Mouse (Mus musculus) megakaryocyte, embryonic 14.5 days (primary cell): Measurements from ENCODE around the gene Sfn. TPM values are rescaled to one million over a fixed set of nuclear protein-coding genes. Genes with fewer than 3 reads are reported as not detected.

ENCODE experiments used
- H3K27me3 ChIP-seq: replicated peaks from 2 replicates; pipeline ENCODE3; 2012; ENCODE audit warnings: inconsistent platforms
- H3K36me3 ChIP-seq: replicated peaks from 2 replicates; pipeline ENCODE3; 2012; ENCODE audit warnings: low read length, inconsistent platforms, mixed read lengths
- H3K4me1 ChIP-seq: 2 replicates; pipeline ENCODE4 v1.6.1; 2012; ENCODE audit warnings: inconsistent platforms
- H3K4me3 ChIP-seq: replicated peaks from 2 replicates; pipeline ENCODE3; 2012; ENCODE audit warnings: moderate library complexity, mild to moderate bottlenecking, inconsistent platforms
- H3K9me3 ChIP-seq: 2 replicates; pipeline ENCODE4 v1.6.1; 2012; ENCODE audit warnings: inconsistent platforms
- FLI1 ChIP-seq: IDR thresholded peaks from 2 replicates; pipeline ENCODE4 v1.6.1; 2012; ENCODE audit warnings: low read length, inconsistent platforms, mixed read lengths
- GATA1 ChIP-seq: IDR thresholded peaks from 3 replicates; pipeline ENCODE4 v1.6.1; 2012; ENCODE audit warnings: mixed read lengths, low read length, inconsistent platforms, borderline replicate concordance
- polyA plus RNA-seq: library from polyadenylated mRNA; stranded (reverse); fragments of >175 nt; gene quantifications from 2 replicates; pipeline ENCODE4 v1.2.3, GENCODE M21; 2012; ENCODE audit warnings: low replicate concordance; ENCODE audit not compliant: insufficient read depth

Gene Sfn
- polyA plus RNA-seq, 1 experiment, result 9.2 TPM

GRCm38 (mm10) chr4:133622161-133622695, 20.3 kb upstream of the Sfn start:
- H3K4me1 ChIP-seq, result peaks cover 80% of the 10 kb centered on the region
- peak overlapping the region; percentile 42 for H3K4me3 ChIP-seq
- H3K36me3 ChIP-seq, result peaks cover 83% of the 10 kb centered on the region
- no peaks in the 10 kb centered on the region for H3K27me3 ChIP-seq
- no peak for TF ChIP-seq GATA1
- no peak for TF ChIP-seq FLI1
- H3K9me3 ChIP-seq, result no peaks in the 10 kb centered on the region

- H3K9me3 ChIP-seq, result no peaks in the 10 kb centered on the region
- no peaks in the 10 kb centered on the region for H3K27me3 ChIP-seq
- no peak overlapping the region for H3K4me3 ChIP-seq
- peaks cover 80% of the 10 kb centered on the region for H3K4me1 ChIP-seq
- peaks cover 80% of the 10 kb centered on the region for H3K36me3 ChIP-seq
- TF ChIP-seq FLI1 (no peak), GATA1 (no peak)
Observed at GRCm38 (mm10) chr4:133620668-133621067, 18.7 kb upstream of the Sfn start.

DNA sequence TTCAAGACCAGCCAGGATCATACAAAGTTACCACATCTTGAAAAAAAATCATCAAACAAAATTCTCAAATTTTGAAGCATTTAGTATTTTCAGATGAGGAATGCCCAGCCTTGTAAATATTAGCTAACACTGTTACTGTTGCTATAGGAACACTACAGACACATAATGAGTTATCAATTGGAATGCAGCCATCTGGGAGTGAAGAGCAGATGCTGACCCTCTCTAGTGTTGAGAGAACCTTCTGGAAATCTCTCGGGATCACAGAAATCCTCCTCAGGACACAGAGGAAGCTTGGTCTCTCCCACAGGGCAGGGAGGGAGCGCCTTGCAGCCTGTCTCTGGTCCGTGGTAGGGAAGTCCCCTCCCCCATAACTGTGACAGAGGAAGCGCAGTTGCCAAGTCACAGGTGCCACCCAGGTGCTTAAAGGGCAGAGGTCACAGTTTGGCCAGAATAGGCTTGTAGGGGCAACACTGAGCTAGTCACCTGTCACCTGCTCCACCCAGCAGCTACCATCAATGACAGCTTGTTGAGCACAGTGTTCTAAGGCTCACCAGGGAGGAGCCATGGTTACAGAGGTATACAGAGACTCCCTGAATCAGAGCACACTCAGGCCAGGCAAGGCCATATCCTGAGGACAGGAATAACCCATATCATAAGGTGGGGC, 17.6 kb upstream of the Sfn start:
- H3K27me3 ChIP-seq, result no peaks in the 10 kb centered on the region
- peaks cover 81% of the 10 kb centered on the region for H3K36me3 ChIP-seq
- TF ChIP-seq GATA1 (no peak), FLI1 (no peak)
- no peak overlapping the region for H3K4me3 ChIP-seq
- H3K4me1 ChIP-seq, result peaks cover 80% of the 10 kb centered on the region
- no peaks in the 10 kb centered on the region for H3K9me3 ChIP-seq

GRCm38 (mm10) chr4:133617936-133618335, 16.0 kb upstream of the Sfn start:
- H3K4me3 ChIP-seq, result no peak overlapping the region
- H3K36me3 ChIP-seq, result peaks cover 86% of the 10 kb centered on the region
- TF ChIP-seq FLI1 (no peak), GATA1 (no peak)
- peaks cover 85% of the 10 kb centered on the region for H3K4me1 ChIP-seq
- no peaks in the 10 kb centered on the region for H3K9me3 ChIP-seq
- H3K27me3 ChIP-seq, result no peaks in the 10 kb centered on the region

GRCm38 (mm10) chr4:133615416-133615815, 13.4 kb upstream of the Sfn start:
- TF ChIP-seq GATA1, result no peak
- no peak for TF ChIP-seq FLI1
- Histone ChIP-seq H3K4me1 (peaks cover 81% of the 10 kb centered on the region), H3K27me3 (no peaks in the 10 kb centered on the region), H3K9me3 (peaks cover 4% of the 10 kb centered on the region; the same call in 1 of the 2 replicates), H3K4me3 (peak overlapping the region; percentile 85), H3K36me3 (peaks cover 88% of the 10 kb centered on the region)

- Histone ChIP-seq H3K27me3 (no peaks in the 10 kb centered on the region), H3K4me1 (peaks cover 81% of the 10 kb centered on the region), H3K9me3 (peaks cover 4% of the 10 kb centered on the region; the same call in 1 of the 2 replicates), H3K36me3 (peaks cover 88% of the 10 kb centered on the region), H3K4me3 (peak overlapping the region; percentile 85)
- no peak for TF ChIP-seq FLI1
- no peak for TF ChIP-seq GATA1
Observed at GRCm38 (mm10) chr4:133614274-133614761, 12.3 kb upstream of the Sfn start.

DNA sequence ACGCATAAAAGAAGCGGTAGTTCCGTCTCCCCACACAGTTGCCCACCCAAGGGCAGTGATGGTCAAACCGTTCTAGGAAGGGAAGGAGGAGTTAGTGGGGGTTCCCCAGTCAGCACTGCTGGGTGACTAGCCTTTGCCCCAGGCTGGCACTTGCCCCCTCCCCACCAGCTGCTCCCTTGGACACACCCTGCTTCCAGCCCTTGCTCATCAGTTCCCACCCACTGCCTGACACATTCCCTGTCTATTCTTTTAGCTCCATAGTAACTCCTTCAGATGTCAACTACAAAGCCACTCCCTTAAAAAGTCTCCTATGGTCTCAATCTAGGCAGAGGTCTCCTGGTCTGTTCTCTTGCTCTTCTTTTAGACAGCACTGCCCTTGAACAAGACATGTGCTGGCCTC, 11.9 kb upstream of the Sfn start:
- Histone ChIP-seq H3K27me3 (no peaks in the 10 kb centered on the region), H3K4me3 (peak overlapping the region; percentile 85), H3K36me3 (peaks cover 89% of the 10 kb centered on the region), H3K9me3 (peaks cover 4% of the 10 kb centered on the region; the same call in 1 of the 2 replicates), H3K4me1 (peaks cover 80% of the 10 kb centered on the region)
- TF ChIP-seq FLI1 (no peak), GATA1 (no peak)

DNA sequence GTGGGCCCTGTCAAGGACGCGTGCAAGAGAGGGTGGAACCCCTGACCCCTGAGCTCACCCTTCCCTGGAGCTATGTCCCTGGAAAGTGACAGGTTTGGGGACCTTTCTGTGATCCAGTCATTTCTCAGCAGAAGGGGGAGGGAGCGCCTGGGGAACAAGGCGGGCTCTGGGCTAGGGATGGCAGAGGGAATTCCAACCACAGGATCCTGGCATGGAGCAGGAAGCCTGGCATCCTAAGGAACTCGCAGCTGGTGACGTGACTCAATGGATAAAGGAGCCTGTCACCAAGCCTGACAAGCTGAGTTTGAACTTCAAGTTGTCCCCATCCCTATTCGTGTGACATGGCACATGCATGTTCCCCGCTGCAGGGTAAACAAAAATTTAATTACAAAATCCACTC, 11.1 kb upstream of the Sfn start:
- Histone ChIP-seq H3K36me3 (peaks cover 92% of the 10 kb centered on the region), H3K9me3 (peaks cover 4% of the 10 kb centered on the region; the same call in 1 of the 2 replicates), H3K4me3 (no peak overlapping the region), H3K4me1 (peaks cover 87% of the 10 kb centered on the region), H3K27me3 (no peaks in the 10 kb centered on the region)
- TF ChIP-seq GATA1 (no peak), FLI1 (no peak)

GRCm38 (mm10) chr4:133612416-133612815, 10.4 kb upstream of the Sfn start:
- no peaks in the 10 kb centered on the region for H3K27me3 ChIP-seq
- peaks cover 83% of the 10 kb centered on the region for H3K4me1 ChIP-seq
- H3K9me3 ChIP-seq, result peaks cover 4% of the 10 kb centered on the region; the same call in 1 of the 2 replicates
- peaks cover 92% of the 10 kb centered on the region for H3K36me3 ChIP-seq
- H3K4me3 ChIP-seq, result peak overlapping the region; percentile 42
- TF ChIP-seq GATA1, result no peak
- TF ChIP-seq FLI1, result no peak

DNA sequence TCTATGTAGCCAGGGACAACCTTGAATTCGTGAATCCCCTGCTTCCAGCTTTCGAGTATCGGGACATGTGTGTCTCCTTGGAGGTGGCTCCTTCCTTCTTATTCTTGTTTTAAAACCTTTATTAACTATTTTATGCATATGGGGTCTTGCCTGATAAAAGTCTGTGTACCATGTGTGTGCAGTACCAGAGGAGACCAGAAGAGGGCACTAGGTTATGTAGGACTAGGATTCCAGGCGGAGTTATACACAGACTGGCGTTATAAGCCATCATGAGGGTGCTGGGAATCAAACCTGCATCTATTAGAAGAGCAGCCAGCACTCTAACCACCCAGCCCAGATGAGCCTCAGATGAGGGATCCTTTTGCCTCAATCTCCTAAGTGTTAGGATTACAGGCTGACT, 9.8 kb upstream of the Sfn start:
- Histone ChIP-seq H3K27me3 (no peaks in the 10 kb centered on the region), H3K9me3 (peaks cover 4% of the 10 kb centered on the region; the same call in 1 of the 2 replicates), H3K4me3 (no peak overlapping the region), H3K36me3 (peaks cover 93% of the 10 kb centered on the region), H3K4me1 (peaks cover 78% of the 10 kb centered on the region)
- TF ChIP-seq FLI1 (no peak), GATA1 (no peak)
